ENCODE assay signal across 9 mouse cellular contexts in the genomic region with DNA sequence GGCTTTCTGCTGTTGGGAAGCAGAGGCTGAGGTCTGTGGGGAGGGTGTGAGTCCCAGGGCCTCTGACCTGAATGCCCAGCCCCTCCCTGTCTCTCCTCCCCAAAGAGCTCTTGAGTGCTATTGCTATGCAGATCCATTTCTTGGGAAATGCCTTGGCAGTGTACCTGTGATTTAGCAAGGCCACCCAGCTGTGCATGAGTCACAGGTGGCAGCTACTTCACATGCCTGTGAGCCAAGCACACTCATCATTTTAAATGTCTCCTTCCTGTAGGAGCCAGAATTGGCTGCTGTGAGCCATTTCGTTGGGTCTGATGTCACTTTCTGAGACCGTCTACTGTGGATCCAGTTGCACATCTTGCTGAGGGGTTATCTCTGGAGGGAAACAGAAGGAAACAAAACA.
DNase-seq lines count a peak whose midpoint lies in the region; ATAC-seq and TF ChIP-seq lines count a peak whose summit lies in the region.
"Had no signal": no experiment of that assay in that cellular context is flagged by ENCODE, and none has a peak within 500 bp of the region (broad histone marks: within the 10 kb centered on the region; RNA-seq: fewer than 3 reads in every experiment).

No protein-coding gene starts in this region.

- in situ Hi-C loops in ES-E14 (cut with MboI; ENCODE audit: low sequenced_read_pairs in 2 of 2, unreplicated experiment in 2 of 2), result no loop called here

- WGBS in midbrain, embryonic 13.5 days, result 69% methylated on average over 2 of the region's 2 CpGs

- H3K36me3 ChIP-seq in ES-E14 (ENCODE audit: control insufficient read depth, insufficient read depth, low read length, poor library complexity, severe bottlenecking), result no peaks in the 10 kb centered on the region
- H3K36me3 ChIP-seq in midbrain, embryonic 13.5 days, result no peaks in the 10 kb centered on the region

- H3K4me2 ChIP-seq in midbrain, embryonic 13.5 days (replicated peaks), result no peak overlapping the region
- H3K4me2 ChIP-seq: forebrain, embryonic 13.5 days had no signal

- no peaks in the 10 kb centered on the region for H3K9me3 ChIP-seq in ES-E14 (ENCODE audit: control insufficient read depth, insufficient read depth, low read depth, low read length)
- no peaks in the 10 kb centered on the region for H3K9me3 ChIP-seq in midbrain, embryonic 13.5 days
- H3K9me3 ChIP-seq: forebrain, embryonic 13.5 days had no signal

- H3K4me1 ChIP-seq in ES-E14 (ENCODE audit: control insufficient read depth in 2 of 2, insufficient read depth in 2 of 2, low read length in 2 of 2, poor library complexity in 1 of 2), result no peaks in the 10 kb centered on the region
- no peaks in the 10 kb centered on the region for H3K4me1 ChIP-seq in midbrain, embryonic 13.5 days (replicated peaks)
- H3K4me1 ChIP-seq: forebrain, embryonic 13.5 days had no signal

- DNase-seq in heart, adult 18-20 months, result peak; percentile 63 to 78
- DNase-seq in heart, postnatal 4 days, result no peak
- DNase-seq in ES-E14 (ENCODE audit: low read depth, low spot score), result peak; percentile 40
- DNase-seq in gastrocnemius, adult 18-20 months (ENCODE audit: low spot score), result peak; percentile 87
- DNase-seq in lung, postnatal 14 days, result peak; percentile 61
- DNase-seq in yolk sac, embryonic 10.5 days (ENCODE audit: low spot score), result no peak

- no peak overlapping the region for H3K4me3 ChIP-seq in ES-E14 (ENCODE audit: insufficient read depth in 1 of 2, low read depth in 1 of 2, low read length in 2 of 2, poor library complexity in 1 of 2, severe bottlenecking in 1 of 2)
- H3K4me3 ChIP-seq in midbrain, embryonic 13.5 days (replicated peaks), result no peak overlapping the region
- H3K4me3 ChIP-seq: forebrain, embryonic 13.5 days had no signal

- no peak for ATAC-seq in megakaryocyte-erythroid progenitor cell, adult 5-6 weeks (replicated peaks; ENCODE audit: low FRiP score, low TSS enrichment, poor library complexity, severe bottlenecking)
- no peak for ATAC-seq in midbrain, embryonic 13.5 days
- ATAC-seq: forebrain, embryonic 13.5 days had no signal

- H3K27ac ChIP-seq in ES-E14 (ENCODE audit: insufficient read depth, low read depth, low read length, poor library complexity, severe bottlenecking), result no peak overlapping the region
- no peak overlapping the region for H3K27ac ChIP-seq in midbrain, embryonic 13.5 days
- H3K27ac ChIP-seq: forebrain, embryonic 13.5 days had no signal

- H3K9ac ChIP-seq in ES-E14 (ENCODE audit: insufficient read depth, low read depth, low read length, poor library complexity, severe bottlenecking), result no peak overlapping the region
- no peak overlapping the region for H3K9ac ChIP-seq in midbrain, embryonic 13.5 days (replicated peaks)
- H3K9ac ChIP-seq: forebrain, embryonic 13.5 days had no signal

- no peaks in the 10 kb centered on the region for H3K27me3 ChIP-seq in midbrain, embryonic 13.5 days
- H3K27me3 ChIP-seq: forebrain, embryonic 13.5 days had no signal

TF ChIP-seq in ES-E14, 5 proteins besides CTCF, POLR2A, EP300 and RAD21:
- TF ChIP-seq ZNF384 (IDR thresholded peaks at IDR 0.05; ENCODE audit: low read depth, low read length) (no peak), CHD2 (IDR thresholded peaks at IDR 0.05; ENCODE audit: low read depth, low read length) (no peak), ZC3H11A (IDR thresholded peaks at IDR 0.05; ENCODE audit: borderline replicate concordance, low read depth, low read length) (no peak), HCFC1 (IDR thresholded peaks at IDR 0.05; ENCODE audit: borderline replicate concordance, insufficient read depth, low read length) (no peak), MAFK (IDR thresholded peaks at IDR 0.05; ENCODE audit: insufficient read depth, low read depth, low read length) (no peak)
TF ChIP-seq in ES-E14: peak in this region for 0.

Comparison
In these comparisons a context has a peak if more than half of its experiments do, and no peak if none do; other contexts are left out.
1. DNase-seq: peak in heart, adult 18-20 months (2 of 2), ES-E14 (single experiment), gastrocnemius, adult 18-20 months (single experiment) and lung, postnatal 14 days (single experiment); none in heart, postnatal 4 days (single experiment) and yolk sac, embryonic 10.5 days (single experiment).